Mouse (Mus musculus) heart, embryonic 11.5 days (tissue): ENCODE measurements around the gene Mfsd6l. TPM values are rescaled to one million over a fixed set of nuclear protein-coding genes. Genes with fewer than 3 reads are reported as not detected.

Source experiments
- ATAC-seq: fragments of 200-750 bp; cut with Nextera tagmentation; replicated peaks from 2 replicates; pipeline ENCODE4 v1.8.0; 2017; ENCODE audit warnings: moderate library complexity; ENCODE audit not compliant: insufficient number of reproducible peaks, low FRiP score, low TSS enrichment
- H3K27ac ChIP-seq: fragments of 300-500 bp; sonication (generic); 2 replicates; pipeline ENCODE4 v1.5.1; 2014; ENCODE audit warnings: mild to moderate bottlenecking, low read depth, low read length
- H3K27me3 ChIP-seq: fragments of 300-500 bp; sonication (generic); 2 replicates; pipeline ENCODE4 v1.6.1; 2014; ENCODE audit warnings: mild to moderate bottlenecking, low read length, mixed read lengths; ENCODE audit not compliant: control insufficient read depth, insufficient read depth
- H3K36me3 ChIP-seq: fragments of 300-500 bp; sonication (generic); 2 replicates; pipeline ENCODE4 v1.6.1; 2014; ENCODE audit warnings: mild to moderate bottlenecking, low read length, moderate library complexity, mixed read lengths; ENCODE audit not compliant: control insufficient read depth, insufficient read depth
- H3K4me1 ChIP-seq: fragments of 300-500 bp; sonication (generic); 2 replicates; pipeline ENCODE4 v1.6.1; 2014; ENCODE audit warnings: low read length; ENCODE audit not compliant: control insufficient read depth, insufficient read depth
- H3K4me2 ChIP-seq: fragments of 300-500 bp; sonication (generic); 2 replicates; pipeline ENCODE4 v1.6.1; 2014; ENCODE audit warnings: mild to moderate bottlenecking, moderate library complexity
- H3K4me3 ChIP-seq: fragments of 300-500 bp; sonication (generic); 2 replicates; pipeline ENCODE4 v1.5.1; 2014; ENCODE audit warnings: low read depth, low read length
- H3K9ac ChIP-seq: fragments of 300-500 bp; sonication (generic); 2 replicates; pipeline ENCODE4 v1.6.1; 2014; ENCODE audit warnings: mild to moderate bottlenecking, low read depth, low read length, moderate library complexity
- H3K9me3 ChIP-seq: fragments of 300-500 bp; sonication (generic); replicated peaks from 2 replicates; pipeline ENCODE4 v1.6.1; 2016; ENCODE audit warnings: low read length; ENCODE audit not compliant: control insufficient read depth
- WGBS: fragments of 180-500 bp; shearing (Covaris S2); extraction: QIAGEN DNeasy Blood & Tissue Kit; methylation state at CpG from one replicate; pipeline ENCODE4 v1.1.7; 2014; ENCODE audit not compliant: insufficient replicate concordance; 5-methylcytosine and 5-hydroxymethylcytosine counted together
- polyA plus RNA-seq: library from polyadenylated mRNA; unstranded; fragments of >200 nt; fragmentation: Nextera tagmentation; extraction: Ambion mirVana; gene quantifications from 2 replicates; pipeline ENCODE4 v1.2.1, GENCODE M21; 2014

The Mfsd6l gene
- polyA plus RNA-seq, 1 experiment from 2014 or later, result 0.17 TPM

DNA sequence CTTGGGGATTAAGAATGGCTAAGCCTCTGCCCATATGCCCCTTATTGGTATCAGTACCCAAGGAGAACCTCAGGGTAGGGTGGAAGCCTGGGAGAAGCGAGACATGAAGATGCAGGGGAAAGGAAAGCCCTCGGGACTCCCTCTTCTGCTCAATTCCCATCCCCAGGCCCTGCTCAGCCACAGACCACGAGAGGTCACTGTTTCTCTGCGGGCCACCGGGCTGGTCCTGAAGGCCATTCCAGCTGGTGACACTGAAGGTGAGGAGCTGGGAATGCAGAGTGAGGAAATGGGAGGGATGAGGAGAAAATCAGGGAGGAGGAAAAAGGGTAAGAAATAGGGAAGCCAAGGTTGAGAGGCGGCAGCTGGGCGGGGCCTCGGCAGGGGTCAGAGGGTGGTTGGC is 11.4 kb upstream of the Mfsd6l start:
- Histone ChIP-seq H3K27me3 (no peaks in the 10 kb centered on the region), H3K36me3 (no peaks in the 10 kb centered on the region), H3K9ac (no peak overlapping the region), H3K4me3 (no peak overlapping the region), H3K9me3 (no peaks in the 10 kb centered on the region), H3K4me2 (no peak overlapping the region), H3K27ac (0 out of 2 replicates have a peak overlapping the region, but pooled peaks have one; percentile 30), H3K4me1 (peaks cover 18% of the 10 kb centered on the region)
- WGBS, result 7% methylated on average over 8 of the region's 8 CpGs
- ATAC-seq, result no peak

DNA sequence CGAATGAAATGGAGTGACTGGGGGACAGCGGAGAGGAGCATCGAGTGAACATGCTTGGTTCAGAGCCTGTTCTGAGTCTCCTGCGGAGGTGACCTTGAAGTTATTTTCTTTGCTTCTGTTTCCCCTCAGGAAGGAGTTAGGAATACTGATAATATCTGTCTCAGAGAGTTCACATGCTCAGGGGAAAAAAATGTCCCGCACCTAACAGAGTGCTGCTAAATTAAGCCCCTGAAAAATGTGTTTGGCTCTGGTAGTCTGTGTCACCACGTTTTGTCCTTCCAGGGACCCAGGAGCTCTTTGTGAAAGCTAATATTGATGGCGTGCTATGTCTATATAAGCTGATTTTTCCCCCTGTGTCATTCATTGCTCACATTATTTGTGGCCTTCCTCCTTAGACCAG is 10.8 kb upstream of the Mfsd6l start:
- Histone ChIP-seq H3K4me3 (no peak overlapping the region), H3K4me1 (peaks cover 18% of the 10 kb centered on the region), H3K27ac (peak overlapping the region; percentile 59), H3K36me3 (no peaks in the 10 kb centered on the region), H3K9me3 (no peaks in the 10 kb centered on the region), H3K4me2 (no peak overlapping the region), H3K27me3 (no peaks in the 10 kb centered on the region), H3K9ac (0 out of 2 replicates have a peak overlapping the region, but pooled peaks have one; percentile 16)
- WGBS, result 39% methylated on average over 7 of the region's 7 CpGs
- no peak for ATAC-seq

DNA sequence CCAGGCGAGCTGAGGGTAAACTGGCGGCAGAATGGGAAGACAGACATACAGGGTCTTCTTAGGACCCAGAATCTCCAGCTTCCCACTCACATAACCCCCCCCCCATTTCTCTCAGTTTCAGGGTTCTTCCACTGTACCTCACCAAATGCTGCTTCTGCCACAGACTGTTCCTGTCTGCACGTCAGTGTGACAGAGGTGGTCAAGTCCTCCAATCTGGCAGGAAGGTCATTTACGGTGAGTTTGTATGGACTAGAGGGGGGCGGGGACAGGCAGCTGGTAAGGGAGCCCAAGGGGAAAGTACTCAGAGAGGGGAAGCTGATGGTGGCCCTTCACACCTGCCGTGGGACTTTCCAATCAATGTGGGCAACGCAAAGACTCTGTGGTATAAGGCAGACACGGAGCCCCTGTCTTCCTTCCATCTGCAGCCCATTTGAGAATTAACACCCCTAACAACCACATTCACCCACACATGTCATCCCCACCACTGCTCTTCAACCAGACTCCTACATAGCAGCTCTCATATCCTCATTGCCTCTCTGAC is 10.2 kb upstream of the Mfsd6l start:
- H3K27me3 ChIP-seq, result no peaks in the 10 kb centered on the region
- H3K9me3 ChIP-seq, result no peaks in the 10 kb centered on the region
- no peaks in the 10 kb centered on the region for H3K36me3 ChIP-seq
- WGBS, result 72% methylated on average over 8 of the region's 8 CpGs
- peaks cover 18% of the 10 kb centered on the region for H3K4me1 ChIP-seq
- peak overlapping the region; percentile 59 for H3K27ac ChIP-seq
- H3K4me2 ChIP-seq, result no peak overlapping the region
- ATAC-seq, result no peak
- 0 out of 2 replicates have a peak overlapping the region, but pooled peaks have one; percentile 16 for H3K9ac ChIP-seq
- no peak overlapping the region for H3K4me3 ChIP-seq

DNA sequence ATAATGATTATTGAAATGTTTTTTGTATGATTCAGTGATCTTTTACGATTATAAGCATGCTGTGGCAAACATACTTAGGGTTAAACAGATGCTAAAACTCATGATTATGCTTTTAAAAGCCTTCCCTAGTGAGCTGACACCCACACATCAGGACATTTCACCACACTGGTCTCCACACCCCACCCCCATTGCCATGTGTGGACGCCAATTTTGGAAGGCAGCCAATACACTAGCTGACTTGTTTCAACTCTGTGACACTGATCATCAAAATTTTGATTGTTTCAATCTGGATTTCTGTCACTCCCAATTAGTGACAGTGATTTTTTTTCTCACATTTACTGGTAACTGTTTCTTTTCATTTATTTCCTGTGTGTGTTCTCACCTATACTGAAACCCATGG is 8.5 kb upstream of the Mfsd6l start:
- H3K27me3 ChIP-seq, result no peaks in the 10 kb centered on the region
- 54% methylated on average over 2 of the region's 2 CpGs for WGBS

DNA sequence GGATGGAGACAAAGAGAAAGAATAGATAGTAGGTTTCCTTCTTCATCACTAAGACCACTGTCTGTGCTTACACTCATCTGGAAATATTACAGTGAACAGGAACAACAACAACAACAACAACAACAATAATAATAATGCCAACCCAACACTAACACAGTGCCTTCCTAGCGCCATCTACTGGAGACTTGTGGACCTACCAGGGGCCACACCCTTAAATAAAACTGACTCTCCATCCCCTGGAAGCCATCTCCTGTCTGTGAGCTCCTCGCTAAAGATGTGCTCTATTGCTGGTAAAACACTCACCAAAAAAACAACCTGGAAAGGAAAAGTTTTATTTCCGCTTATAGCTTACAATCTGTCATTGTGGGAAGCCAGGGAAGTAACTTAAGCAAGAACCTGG is 6.4 kb upstream of the Mfsd6l start:
- Histone ChIP-seq H3K9ac (no peak overlapping the region), H3K4me1 (peaks cover 18% of the 10 kb centered on the region), H3K9me3 (no peaks in the 10 kb centered on the region), H3K27ac (no peak overlapping the region), H3K4me3 (no peak overlapping the region), H3K27me3 (no peaks in the 10 kb centered on the region), H3K36me3 (no peaks in the 10 kb centered on the region), H3K4me2 (no peak overlapping the region)
- no peak for ATAC-seq
- 50% methylated on average over 3 of the region's 3 CpGs for WGBS

More for the DNA sequence above, 8.5 kb upstream of the Mfsd6l start:
- no peak overlapping the region for H3K9ac ChIP-seq
- no peaks in the 10 kb centered on the region for H3K36me3 ChIP-seq
- H3K27ac ChIP-seq, result no peak overlapping the region
- ATAC-seq, result no peak
- H3K4me1 ChIP-seq, result peaks cover 18% of the 10 kb centered on the region
- no peak overlapping the region for H3K4me2 ChIP-seq
- H3K4me3 ChIP-seq, result no peak overlapping the region
- H3K9me3 ChIP-seq, result no peaks in the 10 kb centered on the region

DNA sequence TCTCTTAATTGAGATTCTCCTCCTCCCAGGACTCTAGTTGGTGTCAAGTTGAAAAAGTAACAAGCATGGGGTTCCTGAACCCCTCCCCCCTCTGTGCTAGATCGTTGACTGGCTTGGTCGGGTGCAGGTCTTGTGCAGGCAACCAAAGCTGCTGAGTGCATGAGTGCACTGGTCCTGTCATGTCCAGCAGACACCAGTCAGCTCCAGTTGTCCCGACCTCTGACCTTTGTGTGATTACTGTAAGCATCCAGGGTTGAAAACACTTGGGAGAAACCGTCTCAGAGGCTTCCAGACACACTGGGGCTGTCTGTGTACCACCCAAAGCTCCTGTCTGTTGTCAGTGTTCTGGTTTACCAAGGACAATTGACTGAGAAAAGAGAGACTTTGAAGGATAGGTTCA is 5.6 kb upstream of the Mfsd6l start:
- WGBS, result 40% methylated on average over 4 of the region's 4 CpGs
- H3K9me3 ChIP-seq, result no peaks in the 10 kb centered on the region
- no peaks in the 10 kb centered on the region for H3K36me3 ChIP-seq

DNA sequence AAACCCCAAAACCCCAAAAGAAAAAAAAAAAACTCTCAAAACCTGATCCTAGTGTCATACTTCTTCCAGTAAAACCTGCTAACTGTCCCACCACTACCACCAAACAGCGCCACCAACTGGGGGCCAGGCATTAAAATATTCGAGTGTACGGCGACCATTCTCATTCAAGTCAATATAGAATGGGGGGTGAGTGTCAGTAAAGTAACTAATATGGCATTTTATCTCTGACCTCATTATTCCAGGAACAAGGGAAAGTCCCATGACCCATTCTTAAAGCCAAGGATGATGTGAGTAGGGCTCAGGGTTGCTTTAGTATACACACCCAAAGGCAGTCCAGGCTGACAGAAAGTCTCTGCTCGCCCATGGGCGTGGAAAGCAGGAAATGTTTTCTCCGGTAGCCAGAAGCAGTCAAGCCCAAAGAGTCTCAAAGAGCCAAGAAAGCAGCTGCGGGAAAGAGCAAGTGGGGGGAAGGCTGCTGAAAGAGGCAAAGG is 2.0 kb upstream of the Mfsd6l start:
- no peaks in the 10 kb centered on the region for H3K36me3 ChIP-seq
- no peak overlapping the region for H3K27ac ChIP-seq
- peaks cover 12% of the 10 kb centered on the region for H3K27me3 ChIP-seq
- 31% methylated on average over 8 of the region's 8 CpGs for WGBS
- 0 out of 2 replicates have a peak, but pooled peaks cover 5% of the 10 kb centered on the region for H3K4me1 ChIP-seq
- H3K9ac ChIP-seq, result no peak overlapping the region
- no peak for ATAC-seq
- H3K4me3 ChIP-seq, result no peak overlapping the region
- no peaks in the 10 kb centered on the region for H3K9me3 ChIP-seq
- no peak overlapping the region for H3K4me2 ChIP-seq

More for the DNA sequence above, 5.6 kb upstream of the Mfsd6l start:
- H3K4me3 ChIP-seq, result no peak overlapping the region
- ATAC-seq, result no peak
- no peak overlapping the region for H3K27ac ChIP-seq
- H3K9ac ChIP-seq, result no peak overlapping the region
- H3K4me1 ChIP-seq, result peaks cover 12% of the 10 kb centered on the region; the same call in 1 of the 2 replicates
- no peak overlapping the region for H3K4me2 ChIP-seq
- no peaks in the 10 kb centered on the region for H3K27me3 ChIP-seq

DNA sequence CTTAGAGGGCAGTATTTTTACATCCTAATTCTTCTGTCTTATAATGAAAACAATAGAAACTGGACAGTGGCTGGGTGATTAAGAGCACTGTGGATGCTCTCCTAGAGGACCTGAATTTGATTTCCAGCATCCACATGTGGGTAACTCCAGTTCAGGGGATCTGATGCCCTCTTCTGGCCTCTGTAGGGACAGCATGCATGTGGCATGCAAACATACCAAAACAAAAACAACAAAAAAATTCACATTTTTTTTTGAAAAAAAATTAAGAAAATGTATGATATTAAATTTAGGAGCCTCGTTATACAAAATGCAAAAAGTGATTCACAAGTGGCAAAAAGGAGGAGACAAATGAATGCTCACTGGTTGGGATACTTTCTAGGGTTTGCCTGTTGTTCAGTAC is 3.6 kb downstream of the Mfsd6l start:
- WGBS, result 36% methylated on average over 1 of the region's 1 CpGs
- no peaks in the 10 kb centered on the region for H3K36me3 ChIP-seq

More for the DNA sequence above, 3.6 kb downstream of the Mfsd6l start:
- H3K4me1 ChIP-seq, result 0 out of 2 replicates have a peak, but pooled peaks cover 5% of the 10 kb centered on the region
- H3K4me3 ChIP-seq, result no peak overlapping the region
- H3K9ac ChIP-seq, result no peak overlapping the region
- no peak for ATAC-seq
- H3K27me3 ChIP-seq, result peaks cover 12% of the 10 kb centered on the region
- H3K4me2 ChIP-seq, result no peak overlapping the region
- no peak overlapping the region for H3K27ac ChIP-seq
- no peaks in the 10 kb centered on the region for H3K9me3 ChIP-seq
